Mouse (Mus musculus): ENCODE data around the gene Frmd6.
A peak's percentile ranks its signal among the peaks of the same experiment; 100 is the strongest.

Gene Frmd6

DNA sequence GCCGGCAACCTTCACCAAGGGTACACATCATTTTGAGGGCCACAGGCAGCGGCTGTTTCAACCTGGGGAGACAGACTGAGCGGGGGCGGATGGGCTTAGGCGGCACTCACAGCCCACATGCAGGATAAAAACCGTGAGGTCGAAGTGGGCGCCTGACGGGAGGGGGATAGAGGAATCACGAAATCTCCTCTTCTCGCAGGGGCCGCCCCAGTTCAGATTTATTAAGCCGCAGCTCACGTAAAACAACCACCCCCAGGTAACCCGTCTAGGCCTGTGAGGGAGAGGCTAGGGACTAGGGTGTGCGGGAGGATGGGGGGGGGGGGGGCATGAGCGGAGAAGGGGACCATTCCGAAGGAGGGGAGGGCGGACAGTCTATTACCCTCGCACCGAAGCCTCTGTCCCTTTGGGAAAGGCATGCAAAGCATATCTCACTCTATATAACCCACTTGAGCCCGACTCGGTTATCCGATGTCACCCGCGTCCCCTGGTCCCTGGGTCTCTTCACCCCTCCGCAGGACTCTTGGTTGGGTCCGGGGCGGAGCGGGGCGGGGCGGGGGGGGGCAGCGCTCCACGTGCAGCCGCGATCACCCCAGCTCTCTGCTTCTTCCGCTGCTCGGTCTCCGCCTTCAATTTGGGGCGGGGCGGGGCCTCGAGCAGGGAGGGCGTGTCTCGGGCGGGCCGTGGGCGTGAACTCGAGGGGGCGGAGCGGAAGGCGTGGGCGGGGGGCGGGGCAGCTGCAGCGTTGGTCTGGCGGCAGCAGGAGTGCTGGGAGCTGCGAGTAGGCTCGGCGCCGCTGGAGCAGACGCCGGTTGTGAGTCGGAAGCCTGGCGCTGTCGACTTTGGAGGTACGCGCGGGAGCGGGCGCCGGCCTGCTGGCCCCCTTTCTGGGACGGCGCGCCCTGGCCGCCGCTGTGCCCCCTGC is at the start of gene Frmd6:
Frmd6 (plus strand) TSS at position 786 of the 922 bp plus-strand sequence.
- peak; percentile 80 for DNase-seq (ENCODE audit: low read depth)

DNA sequence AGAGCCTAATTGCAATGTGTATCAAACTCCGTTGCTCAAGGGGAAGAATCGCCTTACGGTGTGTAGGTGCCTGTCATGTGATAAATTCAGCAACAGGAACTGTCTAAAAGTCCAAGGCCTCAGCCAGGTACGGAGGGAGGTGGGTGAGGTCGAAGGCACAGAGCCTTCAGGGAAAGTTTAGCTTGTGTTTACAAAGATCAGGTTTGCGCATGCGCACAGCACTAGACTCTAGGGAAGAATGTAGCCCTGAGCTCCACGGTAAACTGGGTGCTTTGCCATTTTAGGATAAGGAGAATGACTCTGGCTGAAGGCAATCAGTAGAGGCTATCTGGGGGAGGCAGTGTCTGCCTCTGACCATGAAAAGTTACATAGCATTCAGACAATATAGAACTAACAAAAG is 49.7 kb upstream of the Frmd6 start:
- DNase-seq (ENCODE audit: low read depth) = no peak

- DNase-seq (ENCODE audit: low read depth) = no peak
These were observed 48.6 kb upstream of the Frmd6 start for GRCm38 (mm10) chr12:70776683-70777082.

DNA sequence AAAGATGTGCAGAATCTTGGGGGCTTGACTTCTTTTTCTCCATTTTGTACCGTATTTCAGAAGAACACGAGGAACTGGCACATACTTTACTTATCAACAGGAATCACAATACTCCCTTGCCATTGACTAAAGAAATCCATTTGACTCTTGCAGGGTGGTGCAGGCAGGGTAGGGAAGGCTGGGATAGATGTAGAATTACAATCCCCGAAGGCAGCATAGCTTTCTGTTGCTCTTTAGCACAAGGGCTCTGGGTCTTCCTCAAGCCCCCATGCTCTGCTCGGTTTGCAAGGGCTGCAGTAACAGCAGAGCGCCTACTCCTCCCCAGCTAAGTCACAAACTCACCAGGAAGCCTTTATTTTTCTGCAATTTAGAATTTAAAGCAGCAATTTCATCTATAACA is 47.8 kb upstream of the Frmd6 start:
- DNase-seq (ENCODE audit: low read depth) = no peak

DNA sequence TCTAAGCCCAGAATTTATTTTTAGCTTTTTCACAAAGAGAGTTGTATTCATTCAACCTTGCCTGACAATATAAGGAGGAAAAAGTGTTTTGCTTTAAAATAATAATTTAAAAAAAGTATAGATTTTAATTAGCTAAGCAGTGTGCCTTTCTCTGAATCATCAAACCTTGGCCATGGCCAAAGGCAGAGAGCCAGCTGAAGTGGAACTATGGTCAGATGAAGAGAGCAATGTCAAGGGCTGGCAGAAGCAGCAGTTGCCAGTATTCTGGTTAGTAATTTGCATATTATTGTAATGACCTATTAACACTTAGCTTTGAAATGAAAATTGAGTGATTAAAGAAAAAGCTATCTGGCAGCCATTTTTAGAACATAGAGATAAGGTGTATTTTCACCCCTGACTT is 47.4 kb upstream of the Frmd6 start:
- DNase-seq (ENCODE audit: low read depth) = no peak

- DNase-seq (ENCODE audit: low read depth) = no peak
These were observed 47.0 kb upstream of the Frmd6 start for GRCm38 (mm10) chr12:70778271-70778670.

- DNase-seq (ENCODE audit: low read depth) = no peak
These were observed 46.6 kb upstream of the Frmd6 start for GRCm38 (mm10) chr12:70778724-70779123.

DNA sequence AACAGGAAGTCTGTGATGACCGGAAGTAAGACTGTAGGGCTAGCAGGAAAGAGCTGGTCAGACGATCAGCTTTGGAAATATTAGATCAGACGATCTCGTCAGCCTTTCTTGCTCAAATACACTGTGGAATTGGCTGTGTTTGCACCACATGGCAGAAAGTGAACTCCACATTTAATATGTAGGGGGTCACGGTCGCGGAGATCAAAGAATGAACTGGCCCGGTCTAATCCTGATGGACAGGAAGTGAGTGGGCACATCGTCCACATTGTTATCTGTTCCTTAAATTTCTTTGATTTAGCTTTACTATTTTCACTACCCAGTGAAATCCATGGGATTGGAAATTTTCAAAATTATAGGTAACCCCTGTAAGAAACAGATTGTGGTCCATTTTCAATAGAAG is 42.3 kb upstream of the Frmd6 start:
- no peak for DNase-seq (ENCODE audit: low read depth)

DNA sequence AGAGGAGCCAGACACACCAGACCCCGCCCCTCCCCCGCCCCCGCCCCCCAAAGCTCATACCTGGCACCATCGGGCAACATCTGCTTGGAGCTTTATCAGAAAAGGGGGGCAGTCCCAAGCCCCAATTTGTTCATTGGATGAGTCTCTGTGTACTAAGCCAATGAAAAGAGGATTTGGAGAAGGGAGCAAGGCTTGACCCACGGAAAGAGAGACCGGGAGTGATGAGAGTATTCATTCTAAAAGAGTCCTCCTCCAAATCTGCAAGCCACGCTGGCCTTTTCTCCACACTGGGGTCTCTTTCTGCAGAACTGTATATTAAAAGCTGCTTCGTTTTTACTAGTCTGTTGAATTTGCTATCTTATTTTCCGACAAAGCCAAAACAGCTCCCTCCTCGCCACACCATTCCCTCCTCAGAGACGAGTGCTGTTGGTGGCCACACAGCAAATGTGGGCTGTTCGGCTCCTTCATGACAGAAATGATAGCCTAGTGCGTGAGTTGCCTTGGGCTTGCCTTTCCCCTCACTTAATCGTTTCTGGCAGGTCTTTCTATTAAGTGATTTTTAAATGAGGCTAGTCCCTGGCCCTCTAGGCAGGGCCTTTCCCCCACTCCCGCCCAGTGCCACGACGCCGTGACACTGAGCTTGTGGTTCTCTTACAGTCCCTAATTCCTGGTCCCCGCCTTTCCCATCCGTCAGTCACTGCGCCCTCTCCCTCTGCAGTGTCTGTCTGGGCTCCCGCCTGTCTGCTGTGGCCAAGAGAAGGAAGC is 41.7 kb upstream of the Frmd6 start:
- no peak for DNase-seq (ENCODE audit: low read depth)

GRCm38 (mm10) chr12:70784240-70784705 is 41.0 kb upstream of the Frmd6 start:
- no peak for DNase-seq (ENCODE audit: low read depth)

DNA sequence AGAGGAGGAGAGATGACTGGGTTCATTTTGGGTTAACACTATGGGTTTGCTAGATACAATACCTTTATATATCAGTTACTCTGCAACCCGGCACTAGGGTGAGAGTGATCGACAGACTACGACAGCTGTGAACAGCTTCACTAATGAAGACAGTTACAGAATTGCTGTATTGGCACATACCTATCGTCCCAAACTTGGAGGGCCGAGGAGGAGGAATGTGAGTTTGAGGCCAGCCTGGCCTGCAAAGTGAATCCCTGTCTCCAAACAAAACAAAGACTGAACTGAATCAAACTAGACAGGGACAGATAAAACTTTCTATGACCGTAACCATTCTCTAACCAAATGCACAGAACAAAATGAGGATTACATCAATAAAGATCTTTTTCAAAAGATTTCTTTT is 36.0 kb upstream of the Frmd6 start:
- DNase-seq (ENCODE audit: low read depth) = no peak

- no peak for DNase-seq (ENCODE audit: low read depth)
These were observed 32.0 kb upstream of the Frmd6 start for GRCm38 (mm10) chr12:70793291-70793690.

DNA sequence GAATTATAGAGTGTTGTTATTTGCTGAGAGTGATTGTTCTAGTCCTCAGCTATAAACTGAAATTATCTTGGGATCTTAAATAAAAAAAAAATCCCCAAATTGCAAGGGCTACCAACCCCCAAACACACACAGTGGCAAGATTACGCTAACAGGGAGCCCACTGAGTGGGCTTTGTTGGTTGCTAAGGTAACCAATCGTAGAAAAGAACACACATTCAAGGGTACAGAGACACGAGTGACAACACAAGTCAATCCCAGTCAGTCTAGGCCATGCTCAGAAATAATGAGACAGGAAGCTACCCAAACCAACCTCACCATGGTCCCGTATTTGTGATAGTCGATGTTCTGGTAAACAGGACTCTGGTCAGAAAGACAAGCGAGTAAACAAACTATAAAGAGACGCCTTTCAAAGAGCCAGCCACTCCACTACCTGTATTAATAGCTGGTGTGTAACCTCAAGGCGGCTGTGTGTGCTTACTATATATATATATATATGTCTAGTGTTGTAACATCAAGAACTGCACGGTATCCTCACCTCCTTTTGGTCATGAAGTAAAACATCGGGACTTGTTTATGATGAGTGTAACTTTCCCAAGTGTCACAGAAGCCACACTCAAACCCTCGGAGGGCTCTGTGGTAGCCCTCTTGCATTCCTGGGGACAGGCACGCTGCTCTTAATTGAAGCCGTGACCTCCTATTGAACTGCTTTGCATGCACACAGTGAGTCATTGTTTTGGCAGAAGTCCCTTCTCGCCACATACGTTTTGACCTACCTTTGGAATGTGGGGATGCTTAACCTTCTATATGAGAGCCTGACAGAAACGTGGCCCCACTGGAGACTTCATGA is 30.5 kb upstream of the Frmd6 start:
- no peak for DNase-seq (ENCODE audit: low read depth)

DNA sequence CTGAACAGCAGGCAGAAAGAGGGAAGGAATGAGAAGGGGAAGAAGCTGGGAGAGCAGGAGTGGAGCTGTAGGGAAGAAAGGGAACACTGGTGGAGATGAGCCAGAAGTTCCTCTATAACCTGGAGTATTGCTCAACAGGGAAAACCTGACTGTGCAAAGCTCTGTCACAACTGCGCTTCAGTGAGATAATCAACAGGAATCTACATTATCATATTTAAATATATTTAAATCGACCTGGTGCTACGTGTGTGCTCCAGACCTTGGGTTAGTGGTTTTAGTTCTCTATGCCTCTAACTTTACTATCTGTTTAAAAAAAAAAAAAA is 30.0 kb upstream of the Frmd6 start:
- no peak for DNase-seq (ENCODE audit: low read depth)

GRCm38 (mm10) chr12:70798496-70798895 is 26.8 kb upstream of the Frmd6 start:
- DNase-seq (ENCODE audit: low read depth) = no peak

- no peak for DNase-seq (ENCODE audit: low read depth)
These were observed 25.9 kb upstream of the Frmd6 start for GRCm38 (mm10) chr12:70799231-70800002.

GRCm38 (mm10) chr12:70800086-70800485 is 25.2 kb upstream of the Frmd6 start:
- DNase-seq (ENCODE audit: low read depth) = no peak

DNA sequence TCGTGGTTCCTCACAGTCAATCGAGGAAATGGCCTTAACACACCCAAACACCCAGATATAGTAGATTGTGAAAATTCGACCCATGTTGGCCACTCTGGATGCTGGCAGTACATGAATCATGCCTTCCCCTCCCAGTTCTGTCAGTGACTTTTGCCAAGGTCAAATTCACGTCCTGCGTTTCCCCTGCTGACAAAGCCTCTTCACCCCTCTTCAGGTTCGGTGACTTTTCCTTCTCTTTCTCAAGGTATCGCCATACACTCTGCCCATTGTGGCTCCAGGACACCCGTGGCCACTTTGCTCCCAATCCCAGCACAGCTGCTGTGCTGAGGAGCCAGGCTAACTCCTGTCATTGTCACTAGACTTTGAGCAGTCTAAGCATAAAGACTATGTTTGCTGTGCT is 24.0 kb upstream of the Frmd6 start:
- DNase-seq (ENCODE audit: low read depth) = no peak

DNA sequence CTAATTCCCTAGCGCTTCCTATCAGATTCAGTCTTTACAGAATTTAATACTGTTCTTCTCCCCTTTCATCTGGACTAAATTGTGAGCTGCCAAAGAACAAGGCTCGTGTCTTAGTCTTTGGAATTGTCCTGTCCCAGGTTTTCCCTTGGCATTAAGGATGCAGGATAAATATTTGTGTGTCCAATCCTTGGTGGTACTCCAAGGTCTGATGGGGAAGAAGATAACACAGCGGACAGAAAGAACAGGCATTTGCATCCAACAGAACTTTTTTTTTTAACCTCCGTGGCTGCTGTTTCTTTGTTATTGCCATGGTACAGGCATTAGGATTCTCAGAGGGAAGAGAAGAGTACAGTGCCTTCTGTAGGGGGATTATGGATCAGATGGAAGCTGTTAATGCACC is 21.8 kb upstream of the Frmd6 start:
- DNase-seq (ENCODE audit: low read depth) = no peak

GRCm38 (mm10) chr12:70804989-70805388 is 20.3 kb upstream of the Frmd6 start:
- DNase-seq (ENCODE audit: low read depth) = no peak

GRCm38 (mm10) chr12:70807543-70807942 is 17.8 kb upstream of the Frmd6 start:
- DNase-seq (ENCODE audit: low read depth) = no peak

DNA sequence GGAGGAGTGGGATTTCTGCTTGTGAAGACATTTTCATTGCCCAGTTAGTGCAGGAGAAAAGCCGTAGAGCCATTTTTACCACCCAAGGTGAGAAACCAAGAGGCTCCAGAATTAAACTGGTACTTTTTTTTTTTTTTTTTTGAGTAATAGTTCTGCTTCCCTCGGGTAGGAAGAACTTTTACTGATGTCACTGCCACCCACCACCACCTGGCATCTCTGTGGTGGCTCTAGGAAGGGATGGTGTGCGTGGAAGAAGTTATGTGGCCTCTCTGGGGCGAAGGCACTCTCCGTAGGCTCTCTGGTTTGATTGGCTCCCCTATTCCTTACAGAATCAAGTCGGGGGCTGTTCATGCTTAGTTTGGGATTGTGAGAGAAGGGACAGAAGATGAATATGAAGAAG is 17.3 kb upstream of the Frmd6 start:
- no peak for DNase-seq (ENCODE audit: low read depth)

Data from c-Kit-positive CD71-positive TER-119-negative erythroid progenitor cells, embryonic 14.5 days (primary cell).